Mouse (Mus musculus) adipocyte (in vitro differentiated cells): Measurements from ENCODE around the gene Ski.

Experiments used
- DNase-seq: peaks from one replicate; pipeline ENCODE4 v3.0.0-alpha.2; 2016; ENCODE audit warnings: low spot score

Gene Ski

DNA sequence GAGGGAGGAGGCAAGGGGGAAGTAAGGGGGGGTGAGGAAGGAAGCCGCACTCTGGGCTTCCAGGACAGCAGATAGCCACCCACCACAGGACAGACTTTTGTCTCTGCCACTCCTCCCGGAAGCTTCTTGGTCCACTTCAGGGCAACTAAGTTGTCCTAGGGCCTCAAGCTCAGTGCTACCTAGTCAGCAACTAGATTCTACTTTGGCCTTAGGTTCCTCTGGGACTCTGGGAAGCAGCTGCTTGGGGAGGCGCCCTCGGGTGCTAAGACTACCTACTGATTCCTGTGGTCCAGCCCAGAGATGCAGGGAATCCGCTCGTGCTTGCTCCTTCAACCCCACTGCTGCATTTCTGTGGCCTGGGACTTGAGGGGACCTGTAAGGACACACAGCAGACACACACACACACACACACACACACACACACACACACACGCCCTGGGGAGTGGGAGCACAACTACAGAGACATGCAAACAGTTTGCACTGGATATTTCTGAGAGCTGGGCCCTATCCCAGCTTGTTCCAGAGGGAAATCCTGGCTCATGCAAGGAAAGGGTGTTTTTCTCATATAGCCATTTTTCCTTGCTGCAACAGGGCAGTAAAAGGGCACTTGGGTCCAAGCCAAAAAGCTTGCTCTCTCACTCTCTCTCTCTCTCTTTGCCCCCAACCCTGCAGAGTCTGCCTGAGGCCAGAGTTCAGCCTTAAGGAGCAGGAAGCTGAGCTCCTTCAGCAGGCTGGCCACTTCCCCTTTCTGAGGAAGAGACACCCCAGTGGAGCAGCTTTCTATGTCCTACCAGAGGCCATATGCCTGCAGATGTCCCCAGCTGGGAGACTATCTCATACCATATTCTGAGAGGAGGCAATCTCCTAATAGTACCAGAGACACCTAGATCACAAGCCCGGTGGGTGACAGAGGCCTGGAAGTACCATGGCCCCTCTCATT, 12.2 kb upstream of the Ski start:
- DNase-seq, result peak; percentile 89

DNA sequence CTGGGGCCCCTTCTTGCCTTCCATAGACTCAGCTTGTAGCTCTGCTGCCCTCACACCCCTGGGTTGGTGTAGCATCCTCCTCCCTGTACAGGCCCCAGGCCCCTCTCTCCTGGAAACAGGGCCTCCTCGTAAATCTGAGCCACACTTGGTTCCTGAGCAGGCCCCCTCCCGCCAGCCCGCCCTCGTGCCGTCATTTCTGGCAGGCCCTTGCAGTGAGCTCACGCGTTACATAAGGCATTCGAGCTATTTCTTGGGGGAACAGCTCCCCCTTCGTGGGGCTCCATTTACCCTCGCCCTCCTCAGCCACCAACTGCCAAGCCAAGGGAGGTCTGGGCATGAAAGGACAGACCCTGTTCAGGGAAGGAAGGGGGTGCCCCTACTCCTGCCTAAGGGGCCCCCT, 11.5 kb upstream of the Ski start:
- DNase-seq, result no peak

DNA sequence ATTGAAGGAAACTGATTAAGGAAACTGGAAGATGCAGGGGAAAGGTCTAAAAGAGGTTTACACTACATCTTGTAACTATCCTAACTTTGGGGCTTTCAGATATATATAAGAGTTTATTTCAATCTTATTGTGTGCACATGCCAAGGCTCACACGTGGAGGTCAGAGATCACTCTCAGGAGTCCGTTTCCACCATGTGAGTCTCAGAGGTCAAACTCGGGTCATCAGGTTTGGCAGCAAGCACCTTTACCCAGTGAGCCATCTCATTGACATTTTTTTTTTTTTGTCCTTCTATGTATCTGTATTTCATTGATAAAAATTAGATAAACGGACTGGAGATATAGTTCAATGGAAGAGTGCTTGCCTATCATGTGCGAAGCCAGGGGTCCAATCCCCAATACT, 6.1 kb upstream of the Ski start:
- no peak for DNase-seq

DNA sequence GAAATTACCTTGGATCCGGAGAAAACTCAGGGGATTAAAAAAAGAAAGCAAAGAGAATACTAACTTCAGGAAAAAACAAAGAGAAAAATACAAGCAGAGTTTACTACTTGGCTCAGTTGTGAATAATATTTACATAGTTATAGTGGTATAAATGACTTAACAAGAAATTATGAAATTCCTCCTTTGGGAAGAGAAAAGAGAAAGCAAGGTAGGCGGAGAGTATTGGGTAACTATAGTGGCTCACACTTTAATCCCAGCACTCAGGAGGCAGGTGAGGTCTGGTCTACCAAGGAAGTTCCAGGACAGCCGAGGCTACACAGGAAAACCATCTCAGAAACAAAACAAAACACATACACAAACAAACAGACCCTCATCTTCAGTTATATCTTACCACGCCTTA, 5.6 kb upstream of the Ski start:
- DNase-seq, result no peak

DNA sequence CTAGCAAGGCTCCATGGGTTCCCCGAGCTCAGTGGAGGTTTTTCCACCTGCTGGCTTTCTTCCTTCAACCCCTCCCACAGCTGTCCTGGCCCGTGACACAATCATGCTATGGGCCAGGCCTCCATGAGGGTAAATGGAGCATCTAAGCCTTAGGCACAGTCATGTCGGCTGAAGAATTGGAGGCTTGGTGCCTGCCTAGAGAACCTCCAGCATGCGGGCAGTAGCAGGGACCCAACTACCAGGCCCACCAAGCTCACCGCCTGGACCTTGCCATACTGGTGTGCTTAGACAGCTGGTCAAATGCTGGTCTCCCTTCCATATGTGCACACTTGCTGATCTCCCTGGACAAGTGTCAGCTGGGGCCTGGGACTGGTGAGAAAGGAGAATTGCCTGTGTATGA, 3.5 kb upstream of the Ski start:
- no peak for DNase-seq

- DNase-seq, result peak; percentile 56
Measured at GRCm38 (mm10) chr4:155223594-155224528, 1.5 kb upstream of the Ski start.

GRCm38 (mm10) chr4:155222841-155223593, 625 bp upstream of the Ski start:
- DNase-seq, result peak; percentile 96

DNA sequence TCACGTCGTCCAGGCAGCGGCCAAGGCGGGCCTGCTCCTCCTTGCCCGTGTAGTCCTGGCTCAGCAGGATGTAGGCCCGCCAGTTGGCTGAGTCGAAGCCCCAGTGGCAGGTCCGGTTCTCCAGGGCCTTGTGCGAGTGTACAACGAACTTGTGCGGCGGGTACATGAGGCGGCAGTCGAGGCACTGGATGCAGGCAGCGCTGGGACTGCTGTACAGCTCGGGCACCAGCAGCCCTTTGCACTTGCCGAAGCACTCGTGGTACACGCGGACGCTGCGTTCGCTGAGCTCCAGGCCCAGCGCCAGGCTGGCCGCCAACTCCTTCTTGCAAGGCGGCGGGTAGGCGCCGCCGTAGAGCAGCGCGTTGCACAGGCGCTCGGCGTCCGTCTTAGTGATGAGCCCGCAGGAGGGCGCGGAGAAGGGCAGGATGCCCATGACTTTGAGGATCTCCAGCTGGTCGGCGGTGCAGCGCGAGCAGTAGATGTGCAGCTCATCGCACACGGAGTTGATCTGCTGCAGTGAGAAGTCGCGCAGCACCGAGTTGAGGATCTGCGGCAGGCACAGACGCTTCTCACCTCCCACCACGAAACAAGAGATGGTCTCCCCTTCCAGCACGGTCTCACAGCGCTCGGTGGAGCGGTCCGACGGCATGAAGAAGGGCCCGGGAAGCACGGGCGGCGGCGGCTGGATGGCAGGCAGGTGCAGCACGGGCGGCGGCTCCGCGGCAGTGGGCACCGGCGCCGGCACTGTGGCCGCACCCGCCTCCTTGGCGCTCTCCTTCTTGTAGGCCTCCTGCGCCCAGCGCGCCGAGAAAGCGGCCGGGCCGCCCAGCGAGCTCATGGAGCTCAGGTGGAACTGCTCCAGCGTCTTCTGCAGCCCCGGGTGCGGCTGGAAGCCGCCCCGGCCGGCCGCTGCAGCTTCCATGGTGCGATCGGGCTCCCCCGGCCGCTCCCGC, 517 bp downstream of the Ski start:
- DNase-seq, result peak; percentile 80

DNA sequence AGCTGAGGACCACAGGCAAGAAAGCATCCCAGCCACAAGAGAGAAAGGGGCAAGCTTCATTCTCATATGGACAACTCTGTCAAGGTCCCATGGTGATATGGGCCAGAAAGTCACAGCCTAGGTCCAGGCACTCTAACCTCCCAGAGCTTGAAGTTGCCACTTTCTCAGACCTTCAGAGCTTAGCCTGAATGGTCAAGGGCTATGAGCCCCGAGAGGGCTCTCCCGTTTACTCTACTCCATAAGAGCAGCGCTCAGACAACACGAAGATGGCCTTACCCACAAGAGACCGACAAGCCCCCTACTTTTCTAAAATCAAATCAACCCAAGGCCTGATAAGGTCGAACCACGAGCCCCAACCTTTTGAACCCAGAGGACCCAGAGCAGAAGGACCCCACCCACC, 1.3 kb downstream of the Ski start:
- no peak for DNase-seq

DNA sequence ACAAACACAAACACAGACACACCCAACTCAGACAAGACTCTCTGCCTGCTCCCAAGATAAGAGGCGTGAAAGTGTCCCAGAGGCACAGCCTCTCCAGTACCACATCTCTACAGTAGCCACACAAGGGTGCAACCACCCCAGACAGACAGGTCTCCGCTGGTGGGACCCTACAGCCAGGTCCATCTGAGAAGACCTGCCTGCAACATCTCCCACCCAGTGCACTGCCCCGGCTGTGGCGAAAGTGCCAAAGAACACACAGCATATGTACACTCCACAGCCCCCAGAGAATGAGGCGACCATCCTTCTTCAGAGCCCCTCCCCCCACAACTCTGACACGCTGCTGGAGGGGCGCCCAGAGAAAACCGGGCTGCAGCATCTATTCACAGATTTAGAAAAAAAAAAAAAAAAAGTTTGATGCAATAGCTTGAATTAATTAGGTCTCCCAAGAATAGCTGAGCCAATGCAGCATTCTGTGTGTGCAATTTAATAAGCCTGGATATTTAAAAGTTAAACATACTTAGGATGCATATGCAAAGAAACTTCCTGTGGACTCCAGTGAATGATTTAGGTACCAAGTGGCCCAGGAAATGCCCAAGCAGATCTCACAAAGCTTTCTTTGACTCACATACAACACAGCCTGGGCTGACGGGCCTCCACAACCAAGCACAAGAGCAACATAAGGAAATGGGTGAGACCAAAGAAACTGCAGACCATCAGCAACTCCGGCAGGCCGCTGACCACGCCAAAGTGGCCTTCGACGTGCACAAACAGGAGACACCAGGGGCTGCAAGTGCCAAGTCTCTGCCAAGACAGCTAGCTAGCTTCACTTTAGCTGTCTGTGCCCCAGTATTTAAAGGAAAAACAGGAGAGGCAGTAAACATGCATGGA, 1.9 kb downstream of the Ski start:
- DNase-seq, result no peak

- DNase-seq, result peak; percentile 29
Measured at GRCm38 (mm10) chr4:155219271-155220212, 2.9 kb downstream of the Ski start.

DNA sequence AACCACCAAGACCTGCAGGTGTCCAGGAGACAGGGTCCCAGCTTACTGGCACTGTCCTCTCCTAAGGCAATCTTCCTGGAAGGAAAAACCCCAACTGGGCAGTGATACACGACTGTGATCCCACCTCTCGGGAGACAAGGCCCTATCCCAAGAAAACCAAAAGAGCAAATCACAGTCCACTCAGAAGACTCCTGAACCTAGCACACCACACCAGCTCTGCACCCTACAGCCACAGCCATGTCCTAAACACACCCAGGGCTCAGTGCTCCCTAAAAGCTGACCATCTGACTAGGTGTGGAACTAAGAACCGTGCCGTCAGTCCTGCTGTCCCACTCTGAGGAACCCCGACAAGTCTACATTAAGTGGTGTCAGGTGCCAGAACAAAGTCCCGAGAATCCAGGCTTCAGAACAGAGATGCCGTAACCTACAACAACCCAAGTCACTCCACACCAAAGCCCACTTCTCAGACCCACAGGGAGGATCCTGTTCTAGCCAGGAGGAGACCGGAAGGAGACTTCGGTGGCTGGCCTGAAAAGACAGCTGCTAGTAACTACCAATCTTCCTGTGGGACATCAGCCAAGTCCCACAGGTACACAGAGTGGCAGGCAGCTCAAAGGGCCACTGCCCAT, 4.2 kb downstream of the Ski start:
- no peak for DNase-seq

GRCm38 (mm10) chr4:155217241-155218103, 4.9 kb downstream of the Ski start:
- DNase-seq, result peak; percentile 65

DNA sequence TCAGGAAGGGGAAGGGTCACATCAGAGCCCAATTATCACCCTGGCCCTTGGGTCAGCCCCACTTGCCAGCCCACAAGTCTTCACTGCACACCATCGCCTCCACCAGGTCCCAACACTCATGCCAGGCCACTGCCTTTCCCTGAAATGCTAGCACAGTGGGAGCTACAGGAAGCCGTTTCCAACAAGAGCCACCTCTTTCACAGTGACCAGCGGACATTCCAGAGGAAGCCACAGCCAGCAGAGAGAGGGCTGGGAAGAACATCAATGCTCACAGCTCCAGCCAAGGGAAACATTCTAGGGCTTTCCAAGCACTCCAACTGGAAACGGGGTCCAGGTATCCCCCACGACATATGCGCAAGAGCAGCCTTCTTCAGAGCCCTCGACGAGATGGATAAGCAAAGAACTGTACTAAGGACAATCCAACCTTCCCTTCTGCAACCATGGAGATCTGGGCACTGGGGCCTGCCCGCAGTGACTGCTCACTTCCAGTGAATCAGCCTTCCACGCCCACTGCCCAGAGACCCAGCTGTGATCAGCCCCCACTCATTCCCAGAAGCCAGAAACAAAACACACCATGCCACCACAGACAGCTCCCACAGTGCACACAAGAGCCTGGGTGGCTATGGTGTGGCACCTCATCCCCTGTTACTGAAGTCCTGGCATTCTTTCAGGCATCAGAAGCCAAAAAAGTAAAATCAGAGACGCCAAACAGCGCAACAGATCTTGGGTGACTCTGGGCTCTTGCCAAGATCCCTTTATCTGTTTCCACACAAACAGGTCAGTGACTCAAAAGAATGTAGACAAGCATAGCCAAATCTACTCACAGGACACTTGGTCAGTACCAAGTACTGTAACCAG, 6.4 kb downstream of the Ski start:
- DNase-seq, result no peak

DNA sequence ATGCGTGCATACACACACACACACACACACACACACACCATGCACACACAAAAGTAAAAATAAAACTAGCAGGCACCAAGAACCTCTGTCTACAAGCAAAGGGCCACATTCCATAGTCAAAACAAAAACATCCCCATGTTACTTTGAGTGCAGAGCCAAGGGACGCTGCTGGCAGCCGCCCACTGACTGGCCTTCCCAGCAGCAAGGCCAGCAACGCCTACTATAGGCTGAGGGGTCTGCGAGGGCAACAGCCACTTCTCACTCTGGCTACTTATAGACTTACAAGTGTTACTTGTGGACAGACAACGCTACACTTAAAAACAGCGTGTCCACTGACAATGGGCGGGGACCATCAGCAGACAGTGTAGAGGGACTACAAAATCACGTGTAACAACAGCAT, 7.2 kb downstream of the Ski start:
- DNase-seq, result no peak

DNA sequence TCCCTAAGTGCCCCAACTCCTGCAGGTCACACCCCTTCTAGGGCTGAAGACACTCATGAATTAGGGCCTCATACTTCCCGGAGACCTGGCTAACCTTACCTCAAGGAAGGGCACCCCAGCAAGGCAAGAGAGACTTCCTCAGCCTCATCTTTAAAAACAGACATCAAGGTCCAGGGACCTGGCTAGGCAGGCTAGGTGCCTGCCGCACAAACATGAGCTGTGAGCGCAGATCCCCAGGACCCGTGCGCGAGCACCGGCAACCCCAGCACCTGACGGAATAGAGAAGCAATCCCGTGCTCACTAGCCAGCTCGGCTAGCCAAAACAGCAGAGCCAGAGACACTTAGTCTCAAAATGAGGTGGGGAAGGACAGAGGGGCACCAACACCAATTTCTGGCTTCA, 7.6 kb downstream of the Ski start:
- DNase-seq, result no peak
